Mouse (Mus musculus) MEL (cell line): ENCODE data around the gene Hps6.

Experiments
- CTCF ChIP-seq, 3 experiments: IDR thresholded peaks in 2 of 3; conservative IDR thresholded peaks in 1 of 3; 2 replicates each; pipeline ENCODE4 v1.5.1; 2011 to 2012; ENCODE audit warnings: low read length in 3 of 3, low read depth in 2 of 3, mild to moderate bottlenecking in 2 of 3, improper control_type of control experiment in 1 of 3, inconsistent platforms in 1 of 3, mixed read lengths in 1 of 3, moderate library complexity in 1 of 3; ENCODE audit not compliant: control insufficient read depth in 1 of 3, insufficient read depth in 1 of 3, poor library complexity in 1 of 3, severe bottlenecking in 1 of 3
- JUND ChIP-seq: IDR thresholded peaks from 2 replicates; pipeline ENCODE4 v1.6.1; 2011; ENCODE audit warnings: low read depth, mild to moderate bottlenecking, improper control_type of control experiment, low read length
- KAT2A ChIP-seq: conservative IDR thresholded peaks from 2 replicates; pipeline ENCODE4 v1.6.1; 2012; ENCODE audit warnings: low read depth, low read length, improper control_type of control experiment, inconsistent platforms
- MYC ChIP-seq: IDR thresholded peaks from 2 replicates; pipeline ENCODE4 v1.6.1; 2011; ENCODE audit warnings: low read depth, mild to moderate bottlenecking, low read length, improper control_type of control experiment, moderate library complexity
- POLR2A ChIP-seq, 2 experiments: IDR thresholded peaks; 2 replicates each; pipeline ENCODE4 v1.6.1; 2011 to 2012; ENCODE audit warnings: low read length in 2 of 2, mild to moderate bottlenecking in 2 of 2, control low read depth in 1 of 2, improper control_type of control experiment in 1 of 2, low read depth in 1 of 2, moderate library complexity in 1 of 2; ENCODE audit not compliant: control insufficient read depth in 1 of 2, insufficient read depth in 1 of 2, poor library complexity in 1 of 2
- RAD21 ChIP-seq: IDR thresholded peaks from 2 replicates; pipeline ENCODE4 v1.6.1; 2011; ENCODE audit warnings: mild to moderate bottlenecking, low read depth, low read length, improper control_type of control experiment
- RCOR1 ChIP-seq: IDR thresholded peaks from 2 replicates; pipeline ENCODE4 v1.6.1; 2012; ENCODE audit warnings: low read depth, mild to moderate bottlenecking, inconsistent platforms, low read length, improper control_type of control experiment
- TCF12 ChIP-seq: IDR thresholded peaks from 2 replicates; pipeline ENCODE4 v1.6.1; 2014; ENCODE audit warnings: low read depth, mild to moderate bottlenecking, inconsistent platforms, low read length, improper control_type of control experiment, moderate library complexity
- USF2 ChIP-seq, 2 experiments: IDR thresholded peaks; 2 replicates each; pipeline ENCODE4 v1.6.1; 2011 to 2012; ENCODE audit warnings: improper control_type of control experiment in 2 of 2, low read length in 2 of 2, borderline replicate concordance in 1 of 2, inconsistent platforms in 1 of 2, low read depth in 1 of 2, mild to moderate bottlenecking in 1 of 2; ENCODE audit not compliant: insufficient read depth in 1 of 2

- no peak; the same call in 1 of the 2 replicates for TF ChIP-seq KAT2A
- no peak for TF ChIP-seq JUND
- TF ChIP-seq CTCF (IDR thresholded peaks at IDR 0.05 in 2 of 3, conservative IDR thresholded peaks at IDR 0.05 in 1 of 3; ENCODE audit: control insufficient read depth in 1 of 3, insufficient read depth in 1 of 3, low read depth in 2 of 3, low read length in 3 of 3, poor library complexity in 1 of 3, severe bottlenecking in 1 of 3), result no peak
- no peak for TF ChIP-seq USF2 (IDR thresholded peaks at IDR 0.05; ENCODE audit: borderline replicate concordance in 1 of 2, insufficient read depth in 1 of 2, low read depth in 1 of 2, low read length in 2 of 2)
- TF ChIP-seq MYC, result no peak
- peak; percentile 79 to 88 for TF ChIP-seq POLR2A (IDR thresholded peaks at IDR 0.05; ENCODE audit: control insufficient read depth in 1 of 2, insufficient read depth in 1 of 2, low read depth in 1 of 2, low read length in 2 of 2, poor library complexity in 1 of 2)
- peak; percentile 79 for TF ChIP-seq TCF12
- no peak for TF ChIP-seq RCOR1
- TF ChIP-seq RAD21, result no peak
Observed at GRCm38 (mm10) chr19:46039478-46039877, 36.2 kb downstream of the Hps6 start.
